Mouse (Mus musculus) lung, embryonic 16.5 days (tissue): ENCODE results near the gene Nmu. TPM values are rescaled to one million over a fixed set of nuclear protein-coding genes. Genes with fewer than 3 reads are reported as not detected.

Experiments
- polyA plus RNA-seq: library from polyadenylated mRNA; unstranded; fragments of >200 nt; fragmentation: Nextera tagmentation; extraction: Ambion mirVana; gene quantifications from 2 replicates; pipeline ENCODE4 v1.2.1, GENCODE M21; 2015

Nmu gene
- polyA plus RNA-seq, 1 experiment from 2014 or later, result 0.57 TPM

Other genes with a start within 250 kb of the Nmu start
- gene Srd5a3, start 223.5 kb downstream of the Nmu start, polyA plus RNA-seq, result 45.8 and 46.5 TPM in 2 replicates
- gene Tmem165, start 179.9 kb downstream of the Nmu start, polyA plus RNA-seq, result 87.9 and 89.3 TPM in 2 replicates
- 13.9 and 14.9 TPM in 2 replicates for gene Clock, start 59.0 kb downstream of the Nmu start, polyA plus RNA-seq
- gene Pdcl2, start 32.6 kb downstream of the Nmu start, polyA plus RNA-seq, result not detected in 2 replicates
- not detected in 2 replicates for gene Gm7271, start 120.3 kb upstream of the Nmu start, polyA plus RNA-seq
- 33.1 and 34.3 TPM in 2 replicates for gene Exoc1, start 165.5 kb upstream of the Nmu start, polyA plus RNA-seq
- 8.0 and 8.6 TPM in 2 replicates for gene Cep135, start 224.9 kb upstream of the Nmu start, polyA plus RNA-seq